Mouse (Mus musculus) T-helper 1 cell (primary cell): Measurements from ENCODE around the gene Stk10.

Experiments
- in situ Hi-C: fragments of 300-600 bp; cut with MboI, MseI; formaldehyde crosslinking; loops from one replicate; pipeline ENCODE4 v1.15.1; 2025; ENCODE audit warnings: high pct_unique_total_duplicates

The Stk10 gene

DNA sequence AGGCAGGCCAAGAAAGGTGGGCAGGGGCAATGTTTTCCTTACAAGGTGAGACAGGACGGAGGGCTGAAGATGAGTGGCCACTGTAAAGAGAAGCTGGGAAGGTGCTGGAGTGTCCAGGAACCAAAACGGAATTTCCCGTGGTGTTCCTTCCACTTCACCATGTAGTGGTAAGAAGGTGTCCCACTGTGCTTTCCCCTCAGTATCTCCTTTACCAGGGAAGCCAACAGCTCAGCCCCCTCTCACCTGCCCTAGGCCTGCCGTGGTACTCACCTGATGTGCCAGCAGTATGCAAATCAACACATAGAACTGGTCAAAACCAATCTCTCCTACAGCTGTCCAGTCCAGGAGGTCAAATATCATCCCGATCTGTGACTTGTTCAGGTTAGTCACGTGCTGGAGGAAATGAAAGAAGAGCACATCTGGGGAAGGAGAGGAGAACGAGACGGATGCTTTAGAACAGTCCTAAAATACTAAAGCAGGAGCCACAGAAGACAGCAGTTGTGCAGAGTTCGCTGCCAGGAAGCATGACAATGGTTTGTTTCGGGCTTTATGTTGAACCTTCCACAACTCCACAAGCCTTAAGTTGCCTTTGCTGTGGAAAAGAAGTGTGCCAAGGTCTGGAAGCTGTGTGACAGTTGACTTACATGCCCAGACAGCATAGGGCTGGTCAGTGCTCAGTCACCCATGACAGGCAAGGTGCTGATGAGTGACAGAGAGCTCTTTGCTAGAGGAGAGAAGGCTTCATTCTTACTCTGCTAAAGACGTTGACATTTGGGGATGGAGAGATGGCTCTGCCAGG is 8.8 kb upstream of the Stk10 start:
- in situ Hi-C loops: no loop called here

DNA sequence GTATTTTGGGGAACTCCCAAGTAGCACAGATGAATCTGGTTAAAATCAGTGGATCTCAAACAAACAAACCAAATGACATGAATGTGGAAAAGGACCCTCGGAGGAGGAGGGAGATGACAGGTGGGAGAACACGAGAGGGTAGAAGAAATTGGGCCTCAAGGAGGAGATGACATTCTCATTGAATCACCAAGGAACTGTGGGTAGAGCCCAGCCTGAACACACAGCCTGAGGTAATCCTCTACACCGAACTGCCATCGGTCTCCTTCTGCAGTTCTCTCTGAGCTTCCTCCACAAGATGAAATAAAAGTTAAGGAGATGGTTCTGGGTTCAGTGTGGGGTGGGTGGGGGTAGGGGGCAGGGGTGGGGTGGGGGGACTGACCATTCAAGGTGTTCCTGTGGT is 6.1 kb upstream of the Stk10 start:
- in situ Hi-C loops: loop anchor here (25.0 kb wide), 1 partner anchor 1510 kb away; the partner anchor contains the start of gene Lcp2

DNA sequence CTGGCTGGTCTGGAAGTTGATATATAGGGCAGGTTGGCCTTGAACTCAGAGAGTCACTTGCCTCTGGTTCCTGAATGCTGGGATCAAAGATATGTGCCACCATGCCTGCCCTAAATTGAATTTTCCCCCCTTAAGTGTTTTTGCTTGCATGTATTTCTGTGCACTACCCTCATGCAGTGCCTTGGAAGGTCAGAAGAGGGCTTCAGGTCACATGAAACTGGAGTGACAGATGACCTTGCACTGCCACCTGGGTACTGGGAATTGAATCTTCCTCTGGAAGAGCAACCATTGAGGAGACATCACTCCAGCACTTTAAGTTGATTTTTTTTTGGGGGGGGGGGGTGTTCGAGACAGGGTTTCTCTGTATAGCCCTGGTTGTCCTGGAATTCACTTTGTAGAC is 3.0 kb upstream of the Stk10 start:
- in situ Hi-C loops: loop anchor here (5.0 to 25.0 kb wide), 2 partner anchors 38 to 1507 kb away; partner anchors contain the start of gene Lcp2

DNA sequence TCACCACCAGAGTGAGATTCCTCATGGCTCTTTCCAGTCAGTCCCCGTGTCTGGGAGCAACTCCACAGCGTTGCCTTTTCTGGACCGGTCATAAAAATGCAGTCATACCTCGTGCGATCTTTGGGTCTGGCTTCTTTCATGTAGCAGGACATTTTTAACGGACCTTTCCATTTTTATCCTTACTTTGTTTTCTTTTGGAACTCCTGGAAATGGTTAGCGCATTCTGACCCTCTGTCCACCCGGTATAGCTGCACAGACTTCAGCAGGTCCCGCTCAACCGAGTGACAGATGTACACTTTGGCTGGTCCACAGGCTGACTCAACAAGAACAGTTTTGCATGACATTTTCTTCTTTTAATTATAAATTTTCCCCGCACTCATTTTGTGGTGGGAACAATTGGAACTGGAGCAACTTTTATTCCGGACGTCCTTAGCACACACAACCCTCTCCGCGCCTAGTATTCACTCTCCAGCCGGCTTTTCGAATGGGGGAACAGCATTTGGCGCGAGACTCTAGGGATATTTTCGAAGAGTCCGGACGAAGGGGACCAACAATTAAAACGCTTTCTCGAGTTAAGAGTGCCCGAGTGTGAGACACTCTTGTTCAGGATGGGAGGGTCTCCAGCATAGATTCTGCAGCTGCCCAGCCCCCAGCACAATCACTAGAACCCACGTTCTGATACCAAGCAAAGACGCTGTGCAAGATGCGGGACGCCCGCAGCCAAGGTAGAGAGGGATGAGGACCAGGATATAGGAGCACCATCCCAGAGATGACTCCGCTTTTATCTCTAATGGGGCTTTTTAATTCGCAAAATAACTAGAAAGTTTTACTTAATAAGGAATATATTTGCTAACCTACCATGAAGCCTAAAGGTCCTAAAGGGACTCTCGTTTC is 987 bp upstream of the Stk10 start, which contains the start of gene Efcab9:
Efcab9 (minus strand) TSS at position 211 of the 894 bp plus-strand sequence.
- in situ Hi-C loops: loop anchor here (5.0 to 25.0 kb wide), 2 partner anchors 40 to 1505 kb away; partner anchors contain the start of gene Lcp2

DNA sequence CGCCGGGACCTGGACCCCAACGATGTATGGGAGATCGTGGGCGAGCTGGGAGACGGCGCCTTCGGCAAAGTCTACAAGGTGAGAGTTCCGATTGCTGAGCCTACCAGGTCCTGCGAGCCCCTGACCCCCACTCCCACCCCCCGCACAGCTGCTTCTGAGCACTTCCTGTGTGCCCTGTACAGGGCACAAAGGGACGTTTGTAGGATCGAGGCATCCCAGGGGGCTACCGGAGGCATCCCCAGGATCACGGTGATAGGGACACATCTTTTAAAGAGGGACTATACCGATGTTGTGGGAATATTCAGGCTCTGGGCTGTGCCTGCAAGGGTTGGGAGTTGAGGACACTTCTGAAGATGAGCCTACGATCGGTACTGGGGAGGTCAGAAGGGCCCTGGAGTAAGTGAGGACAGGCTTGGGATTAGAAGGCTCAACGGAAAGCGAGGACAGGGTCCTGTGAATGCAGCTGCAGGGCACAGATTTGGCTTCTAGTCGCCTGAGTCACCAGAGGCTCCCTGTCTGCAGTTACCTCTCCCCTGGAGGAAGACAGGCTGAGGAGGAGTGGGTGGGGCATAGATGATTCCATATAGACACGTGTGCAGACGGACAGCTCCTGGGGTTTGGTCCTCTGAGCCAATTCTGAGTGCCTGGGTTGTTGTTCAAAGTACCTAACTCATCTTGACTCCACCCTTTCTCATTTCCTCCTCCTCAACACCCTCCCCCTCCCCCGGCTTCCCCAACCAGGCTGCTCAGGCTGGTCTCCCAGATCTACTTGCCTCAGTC is 567 bp downstream of the Stk10 start:
- in situ Hi-C loops: loop anchor here (5.0 to 25.0 kb wide), 2 partner anchors 41 to 1504 kb away; partner anchors contain the start of gene Lcp2

DNA sequence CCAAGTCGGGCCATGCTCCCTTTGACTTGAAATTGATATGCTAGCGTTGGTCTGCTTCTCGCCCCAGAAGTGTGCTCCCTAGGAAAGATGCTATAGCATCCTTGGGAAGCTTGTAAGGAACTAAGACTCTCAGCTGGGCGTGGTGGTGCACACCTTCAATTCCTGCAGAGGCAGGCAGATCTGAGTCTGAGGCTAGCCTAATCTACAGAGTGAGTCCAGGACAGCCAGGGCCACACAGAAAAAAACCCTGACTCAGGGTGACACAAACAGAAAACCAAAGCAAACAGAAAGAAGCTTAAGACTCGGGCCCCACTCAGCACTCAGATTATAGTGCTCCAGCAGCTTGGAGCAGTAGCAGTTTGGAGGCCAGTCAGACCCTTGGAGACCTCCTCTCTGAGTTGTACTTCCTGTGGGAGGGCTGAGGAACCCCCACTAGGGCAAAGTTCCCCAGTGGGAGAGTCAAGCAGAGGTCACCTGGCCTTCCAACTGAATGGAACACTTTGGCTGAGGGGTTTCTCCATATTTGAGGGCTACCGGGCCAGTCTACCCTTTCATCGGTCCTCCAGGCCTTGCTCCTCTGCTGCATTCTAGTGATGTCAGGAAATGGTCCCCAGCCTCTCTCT is 1.5 kb downstream of the Stk10 start:
- in situ Hi-C loops: loop anchor here (5.0 to 25.0 kb wide), 2 partner anchors 42 to 1503 kb away; partner anchors contain the start of gene Lcp2

DNA sequence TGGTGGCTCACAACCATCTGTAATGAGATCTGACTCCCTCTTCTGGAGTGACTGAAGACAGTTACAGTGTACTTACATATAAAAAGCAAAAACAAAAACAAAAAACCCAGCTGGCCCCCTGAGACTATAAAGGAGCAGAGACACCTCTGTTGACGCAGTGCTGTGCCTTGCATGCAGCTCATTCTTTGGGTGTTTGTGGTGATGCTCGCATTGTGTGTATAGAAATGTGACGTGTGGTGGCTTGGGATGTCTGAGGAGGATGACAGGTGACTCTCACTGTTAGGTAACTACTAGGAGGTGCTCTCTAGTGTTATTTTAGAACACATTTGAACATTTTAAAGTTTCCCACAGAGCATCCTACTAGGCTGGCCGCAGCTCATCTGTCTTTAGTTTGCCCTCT is 2.5 kb downstream of the Stk10 start:
- in situ Hi-C loops: loop anchor here (25.0 kb wide), 1 partner anchor 1502 kb away; the partner anchor contains the start of gene Lcp2

DNA sequence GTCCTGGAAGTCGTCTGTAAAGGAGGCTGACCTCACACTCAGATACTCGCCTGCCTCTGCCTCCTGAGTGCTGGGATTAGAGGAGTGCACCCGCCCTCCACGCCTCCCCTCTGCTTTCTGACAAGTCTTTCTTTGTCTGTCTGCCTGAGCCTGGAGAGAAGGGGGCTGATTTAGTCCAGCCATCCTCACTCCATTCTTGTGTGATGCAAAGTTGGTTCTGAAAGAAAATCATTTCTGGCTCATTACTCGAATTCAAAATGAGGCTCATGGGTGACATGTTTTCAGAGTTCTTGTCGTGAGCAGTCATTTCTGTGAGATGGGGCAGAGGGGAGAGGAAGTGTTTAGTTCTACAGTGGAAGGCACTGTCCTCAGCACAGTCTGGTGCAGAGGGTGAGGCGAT is 3.8 kb downstream of the Stk10 start:
- in situ Hi-C loops: loop anchor here (25.0 kb wide), 1 partner anchor 1500 kb away; the partner anchor contains the start of gene Lcp2

DNA sequence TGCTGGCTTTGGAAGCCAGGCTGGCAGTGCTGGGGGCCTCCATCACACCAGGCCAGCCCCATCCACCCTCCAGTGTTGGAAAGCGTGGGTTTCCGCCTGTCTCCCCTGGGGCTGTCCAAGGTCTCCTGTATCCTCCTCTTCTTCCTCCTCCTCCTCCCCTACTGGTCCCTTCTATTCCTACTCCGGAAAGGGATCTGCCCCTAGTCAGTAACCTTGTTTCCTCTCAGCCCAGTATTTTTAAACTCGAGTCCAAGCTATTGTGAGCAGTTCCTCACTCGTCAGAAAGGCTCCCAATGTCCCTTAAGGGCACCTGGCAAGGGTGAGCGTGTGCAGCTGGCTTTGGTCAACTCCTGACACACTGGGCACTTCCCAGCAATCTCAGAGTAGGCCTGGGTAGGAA is 5.3 kb downstream of the Stk10 start:
- in situ Hi-C loops: loop anchor here (25.0 kb wide), 1 partner anchor 1499 kb away; the partner anchor contains the start of gene Lcp2

DNA sequence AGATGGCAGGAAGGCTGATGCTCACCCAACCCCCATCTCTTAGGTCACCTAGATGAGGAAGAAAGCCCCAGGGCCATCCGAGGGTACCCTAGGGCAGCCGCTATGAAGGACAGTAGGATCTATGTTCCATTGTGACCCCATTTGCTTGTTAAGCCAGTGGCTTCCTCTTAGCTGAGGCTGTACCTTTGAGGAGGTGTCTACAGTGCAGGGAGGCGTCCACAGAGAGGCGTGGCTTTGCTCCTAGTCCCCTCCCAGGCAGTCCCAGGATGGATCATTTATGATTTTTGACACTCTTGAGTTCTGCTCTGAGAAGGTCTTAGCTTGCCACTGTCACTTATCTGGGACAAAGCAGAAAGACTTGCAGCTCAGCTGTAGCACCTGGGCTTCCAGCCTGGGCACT is 5.7 kb downstream of the Stk10 start:
- in situ Hi-C loops: loop anchor here (25.0 kb wide), 1 partner anchor 1498 kb away; the partner anchor contains the start of gene Lcp2

DNA sequence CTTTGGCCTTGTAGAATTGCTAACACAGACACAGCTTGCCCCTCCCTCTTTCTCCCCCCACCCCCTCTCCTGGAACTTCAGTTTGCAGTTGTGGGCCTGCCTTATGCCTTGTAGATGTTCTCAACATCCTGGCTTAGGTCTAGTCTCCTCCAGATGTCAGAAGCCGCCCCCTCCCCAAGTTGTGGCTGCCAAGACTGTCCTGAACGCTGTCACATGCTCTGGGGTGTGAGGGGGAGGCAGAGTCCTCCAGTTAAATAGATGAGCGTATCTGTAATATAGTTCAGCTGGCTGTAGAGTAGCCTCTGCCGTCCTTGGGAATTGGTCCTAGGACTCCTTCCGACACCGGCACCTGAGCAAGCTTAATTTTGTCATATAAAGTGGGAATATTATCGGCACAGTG is 6.6 kb downstream of the Stk10 start:
- in situ Hi-C loops: loop anchor here (25.0 kb wide), 1 partner anchor 1498 kb away; the partner anchor contains the start of gene Lcp2

DNA sequence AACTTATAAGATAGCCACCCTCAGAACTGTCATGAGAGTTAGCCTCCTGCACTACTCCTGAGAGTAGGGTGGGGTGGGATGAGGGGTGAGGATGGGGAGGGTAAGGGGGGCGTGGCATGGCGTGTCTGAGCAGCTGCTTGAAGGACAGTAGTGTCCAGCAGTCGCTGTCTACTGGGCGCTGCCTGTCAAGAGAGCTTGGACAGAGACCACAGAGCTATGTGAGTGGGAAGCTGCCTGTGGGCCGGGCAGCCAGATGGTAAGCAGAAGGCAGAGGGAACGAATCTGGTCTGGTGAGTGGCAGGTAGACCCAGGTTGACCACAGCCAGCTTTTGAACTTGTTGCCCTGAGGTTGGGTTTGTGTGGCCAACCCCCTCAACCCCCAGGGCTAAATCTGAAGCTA is 7.4 kb downstream of the Stk10 start:
- in situ Hi-C loops: loop anchor here (25.0 kb wide), 1 partner anchor 1497 kb away; the partner anchor contains the start of gene Lcp2

DNA sequence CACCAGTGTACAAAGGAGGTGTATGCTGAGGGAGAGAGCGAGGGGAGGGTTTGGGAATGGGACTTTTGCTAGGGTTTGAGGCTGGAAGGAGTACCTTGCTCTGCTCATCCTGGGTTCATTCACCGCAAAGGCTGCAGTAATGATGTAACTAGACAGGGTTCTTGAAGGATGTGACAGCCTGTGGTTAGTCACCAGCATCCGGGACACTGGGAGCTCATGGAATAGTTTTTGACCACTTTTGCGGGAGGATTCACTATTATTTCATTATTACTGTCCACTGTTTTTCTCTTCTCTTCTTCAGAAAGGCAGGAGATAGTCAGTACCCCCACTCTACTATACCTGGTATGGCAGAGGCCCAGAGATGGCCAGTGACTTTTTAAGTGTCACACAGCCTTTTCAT is 9.1 kb downstream of the Stk10 start:
- in situ Hi-C loops: loop anchor here (25.0 kb wide), 1 partner anchor 1495 kb away; the partner anchor contains the start of gene Lcp2

DNA sequence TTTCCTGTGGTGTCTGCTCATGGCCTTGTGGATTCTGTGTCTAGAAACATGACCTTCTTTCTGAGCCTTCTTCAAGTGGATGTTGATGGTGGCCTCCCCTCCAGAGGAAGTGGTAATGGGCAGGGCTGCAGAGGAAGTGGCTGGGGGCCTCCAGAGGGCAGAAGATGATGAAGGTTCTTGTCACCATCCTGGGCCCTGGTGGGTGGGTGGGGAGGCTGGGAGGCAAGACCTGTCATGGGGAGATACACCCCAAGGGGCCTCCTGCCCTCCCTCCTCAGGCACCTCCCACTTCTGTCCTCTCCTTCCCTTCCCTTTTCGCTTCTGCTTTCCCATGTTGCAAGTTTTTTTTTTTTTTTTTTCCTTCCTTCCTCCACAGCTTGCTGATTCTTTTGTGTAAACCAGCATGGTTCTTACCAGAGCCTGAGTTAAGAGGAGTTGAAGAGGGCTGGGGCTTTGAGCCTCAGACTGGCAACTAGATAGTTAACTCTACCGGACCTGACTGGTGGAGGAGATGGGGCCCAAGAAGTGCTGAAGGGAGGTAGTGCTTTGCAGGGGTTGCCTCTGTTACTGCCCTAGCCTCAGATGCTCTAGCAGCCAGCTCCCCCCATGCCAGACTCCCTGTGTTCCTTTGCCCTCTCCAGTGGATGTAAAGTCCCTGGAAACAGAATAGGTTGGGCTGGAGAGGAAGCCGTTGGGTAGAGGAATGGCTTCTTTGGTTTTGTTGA is 9.7 kb downstream of the Stk10 start:
- in situ Hi-C loops: loop anchor here (25.0 kb wide), 1 partner anchor 1494 kb away; the partner anchor contains the start of gene Lcp2

DNA sequence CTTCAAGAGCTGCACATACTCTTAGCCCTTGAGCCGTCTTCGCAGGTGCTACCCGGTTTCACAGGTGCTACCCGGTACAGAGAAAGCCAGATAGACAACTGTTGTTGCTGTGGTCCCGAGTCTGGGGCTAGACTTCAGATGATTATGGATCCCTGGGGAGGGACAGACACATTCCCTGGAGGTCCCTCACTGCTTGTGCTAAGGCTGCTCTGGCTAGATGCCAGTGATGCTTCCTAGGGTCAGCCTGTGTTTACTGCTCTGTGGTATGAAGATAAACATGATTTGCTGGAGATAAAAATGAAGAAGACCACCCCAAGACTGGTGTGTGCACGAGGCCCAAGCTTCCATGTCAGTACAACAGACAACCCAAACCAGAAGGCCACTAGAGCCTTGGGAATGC is 10.9 kb downstream of the Stk10 start:
- in situ Hi-C loops: loop anchor here (25.0 kb wide), 1 partner anchor 1493 kb away; the partner anchor contains the start of gene Lcp2

DNA sequence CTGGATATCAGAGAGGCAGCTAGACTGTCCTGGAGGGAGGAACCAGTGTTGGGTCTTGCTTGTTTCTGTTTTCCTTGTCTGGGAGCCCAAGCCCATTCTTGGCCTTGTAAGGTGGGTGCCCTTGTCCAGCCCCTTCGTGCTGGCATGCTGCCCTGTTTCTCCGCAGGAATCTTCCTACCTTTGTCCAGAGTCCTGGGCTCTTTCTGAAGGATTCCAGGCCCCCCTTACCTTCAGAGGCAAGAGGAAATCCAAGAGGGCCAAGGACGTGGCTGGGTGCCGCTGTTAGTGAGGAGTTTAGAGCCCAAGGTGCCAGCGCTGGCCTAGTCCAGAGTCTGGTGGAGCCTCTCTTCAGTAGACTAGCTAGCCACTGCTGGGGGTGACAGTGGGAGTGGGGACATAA is 11.4 kb downstream of the Stk10 start:
- in situ Hi-C loops: loop anchor here (25.0 kb wide), 1 partner anchor 1493 kb away; the partner anchor contains the start of gene Lcp2

DNA sequence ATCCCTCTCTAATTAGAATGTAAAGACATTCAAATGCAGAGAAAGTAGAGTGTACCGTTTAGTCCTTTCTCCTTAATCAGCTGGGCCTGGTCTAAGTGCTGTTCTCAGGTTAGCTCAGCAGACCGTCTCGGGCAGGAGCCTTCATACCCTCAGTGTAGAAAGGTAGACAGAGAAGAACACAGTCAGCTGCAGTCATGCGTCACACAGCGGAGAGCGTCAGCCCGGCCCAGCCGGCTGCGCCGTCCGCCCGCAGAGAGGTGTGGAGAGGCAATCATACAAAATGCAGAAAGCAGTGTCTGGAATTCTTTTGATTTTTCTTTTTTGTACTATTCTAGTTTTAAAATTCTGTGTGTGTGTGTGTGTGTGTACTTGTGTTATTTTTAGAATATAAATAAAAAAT is 12.5 kb downstream of the Stk10 start:
- in situ Hi-C loops: loop anchor here (25.0 kb wide), 1 partner anchor 1492 kb away; the partner anchor contains the start of gene Lcp2

DNA sequence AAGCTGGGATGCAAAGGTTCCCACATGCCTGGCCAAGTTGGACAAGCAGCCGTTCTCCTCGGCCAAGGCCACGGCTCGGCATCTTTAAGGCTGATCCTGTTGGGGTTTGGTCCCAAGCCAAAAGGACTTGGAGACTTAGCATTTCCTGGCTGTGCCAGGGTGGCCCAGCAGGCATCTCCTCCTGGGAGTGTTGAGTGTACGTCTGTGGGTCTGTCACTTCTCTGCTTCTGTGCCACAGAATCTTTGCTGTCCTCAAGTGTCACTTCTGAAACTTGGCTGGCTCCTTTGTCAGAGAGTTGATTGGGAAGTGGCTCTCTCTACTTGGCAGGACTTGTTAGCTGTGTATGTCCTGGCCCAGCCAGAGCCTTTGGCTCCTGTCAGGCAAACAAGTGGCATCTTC is 13.4 kb downstream of the Stk10 start:
- in situ Hi-C loops: loop anchor here (25.0 kb wide), 1 partner anchor 1491 kb away; the partner anchor contains the start of gene Lcp2

DNA sequence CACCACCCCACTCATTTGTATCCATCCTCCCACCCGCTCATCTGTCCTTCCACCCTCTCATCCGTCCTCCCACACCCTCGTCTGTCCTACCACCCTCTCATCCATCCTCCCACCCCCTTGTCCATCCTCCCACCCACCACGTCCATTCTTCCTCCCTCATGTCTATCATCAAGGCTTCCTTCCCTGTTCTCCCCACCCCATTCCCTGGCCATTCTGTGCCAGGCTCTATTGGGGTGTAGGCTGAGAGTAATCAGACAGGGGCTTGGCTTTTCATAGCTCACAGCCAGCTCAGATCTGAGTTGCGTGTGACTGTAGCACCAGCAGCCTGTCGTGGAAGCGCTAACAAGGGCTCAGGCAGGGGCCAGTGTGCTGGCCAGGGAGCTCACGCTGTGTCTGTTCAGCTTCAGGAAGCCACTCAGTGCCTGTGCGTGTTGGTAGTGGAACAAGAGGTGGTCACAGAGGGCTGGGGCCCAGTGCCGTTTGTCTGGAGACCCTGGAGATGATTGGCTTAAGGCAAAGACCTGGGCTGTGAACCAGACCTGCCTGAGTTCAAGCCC is 14.4 kb downstream of the Stk10 start:
- in situ Hi-C loops: loop anchor here (25.0 kb wide), 1 partner anchor 1490 kb away; the partner anchor contains the start of gene Lcp2
